Mouse (Mus musculus): ENCODE data around the gene Gm16867.
"Not testable (repeated sequence)": the region's sequence is repeated elsewhere in the genome, so short reads cannot be mapped to it uniquely, and the experiment has no call there.

DNA sequence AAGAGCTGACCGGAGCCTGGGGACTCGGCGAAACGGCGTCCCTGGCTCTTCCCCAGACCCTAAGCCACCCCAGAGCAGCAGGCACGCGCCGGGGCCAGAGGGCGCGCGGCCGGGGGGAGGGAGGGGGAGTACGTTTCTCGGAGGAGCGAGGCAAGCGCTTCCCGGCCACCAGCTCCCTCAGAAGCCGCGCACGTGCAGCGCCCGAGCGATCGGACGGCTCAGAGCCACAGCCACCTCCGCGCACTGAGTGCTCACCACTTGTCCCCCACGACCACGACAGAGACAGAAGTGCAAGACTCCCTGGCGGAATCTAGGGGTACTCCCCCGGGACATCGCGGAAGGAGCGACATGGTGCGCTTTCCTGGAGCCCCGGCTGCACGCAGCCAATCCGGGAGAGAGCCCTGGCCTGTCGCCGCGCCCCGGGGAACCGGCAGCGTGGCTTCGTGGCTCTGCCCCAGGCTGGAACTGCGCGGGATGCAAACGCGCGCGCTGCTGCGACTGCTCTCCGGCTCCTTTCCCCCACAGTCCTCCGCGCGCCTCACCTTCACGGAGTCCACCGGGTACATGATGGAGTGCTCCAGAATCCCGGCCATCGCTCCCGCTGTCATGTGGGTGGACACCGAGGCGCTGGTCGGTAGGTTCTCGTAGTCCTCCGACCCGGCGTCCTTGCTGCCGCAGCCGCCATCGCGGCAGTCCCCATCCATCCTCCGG lies 567 bp downstream of the Gm16867 start:
- not testable (repeated sequence) for TF ChIP-seq POLR2A (IDR thresholded peaks at IDR 0.05; ENCODE audit: insufficient read depth, low read depth, low read length); CTCF (IDR thresholded peaks at IDR 0.05)

Data from heart, adult 2 months (tissue).